Mouse (Mus musculus) MEL (cell line): ENCODE results near the gene Agap2. TPM values are rescaled to one million over a fixed set of nuclear protein-coding genes. Genes with fewer than 3 reads are reported as not detected.

Experiments used
- DNase-seq: peaks from one replicate; pipeline ENCODE4 v3.0.0; 2011; ENCODE audit warnings: low read depth, low spot score
- H3K27ac ChIP-seq: 2 replicates; pipeline ENCODE4 v1.5.1; 2012; ENCODE audit warnings: low read depth, mild to moderate bottlenecking, control low read depth, low read length, moderate library complexity; ENCODE audit not compliant: control insufficient read depth
- H3K27me3 ChIP-seq, 2 experiments: fragments of 150-350 bp in 1 of 2; sonication (generic) in 1 of 2; 2 replicates each; pipeline ENCODE4 v1.6.1; 2012; ENCODE audit warnings: low read length in 2 of 2, mild to moderate bottlenecking in 2 of 2, improper control_type of control experiment in 1 of 2, moderate library complexity in 1 of 2; ENCODE audit not compliant: insufficient read depth in 2 of 2, control insufficient read depth in 1 of 2
- H3K36me3 ChIP-seq, 2 experiments: 2 replicates each; pipeline ENCODE4 v1.6.1; 2012 to 2014; ENCODE audit warnings: low read length in 2 of 2, improper control_type of control experiment in 1 of 2, inconsistent platforms in 1 of 2, mild to moderate bottlenecking in 1 of 2; ENCODE audit not compliant: insufficient read depth in 2 of 2, control insufficient read depth in 1 of 2
- H3K4me1 ChIP-seq, 2 experiments: fragments of 150-350 bp in 1 of 2; sonication (generic) in 1 of 2; 2 replicates each; pipeline ENCODE4 v1.6.1; 2012; ENCODE audit warnings: low read length in 2 of 2, improper control_type of control experiment in 1 of 2, mild to moderate bottlenecking in 1 of 2; ENCODE audit not compliant: insufficient read depth in 2 of 2, control insufficient read depth in 1 of 2
- H3K4me3 ChIP-seq, 2 experiments: fragments of 150-350 bp in 1 of 2; sonication (generic) in 1 of 2; 2 replicates each; pipeline ENCODE4 v1.5.1; 2012; ENCODE audit warnings: low read depth in 2 of 2, low read length in 2 of 2, mild to moderate bottlenecking in 2 of 2, moderate library complexity in 2 of 2, control low read depth in 1 of 2, improper control_type of control experiment in 1 of 2; ENCODE audit not compliant: control insufficient read depth in 1 of 2, insufficient read depth in 1 of 2
- H3K79me2 ChIP-seq: 2 replicates; pipeline ENCODE4 v1.6.1; 2012; ENCODE audit warnings: mild to moderate bottlenecking, low read length, moderate library complexity; ENCODE audit not compliant: control insufficient read depth, poor library complexity, insufficient read depth
- H3K9ac ChIP-seq: 2 replicates; pipeline ENCODE4 v1.6.1; 2012; ENCODE audit warnings: low read depth, mild to moderate bottlenecking, control low read depth, low read length, moderate library complexity; ENCODE audit not compliant: control insufficient read depth, poor library complexity, severe bottlenecking
- H3K9me3 ChIP-seq: fragments of 150-350 bp; sonication (generic); replicated peaks from 2 replicates; pipeline ENCODE4 v1.6.1; 2012; ENCODE audit warnings: mild to moderate bottlenecking, low read length, improper control_type of control experiment, moderate library complexity; ENCODE audit not compliant: insufficient read depth
- CHD1 ChIP-seq: IDR thresholded peaks from 2 replicates; pipeline ENCODE4 v1.6.1; 2012; ENCODE audit warnings: low read depth, mild to moderate bottlenecking, inconsistent platforms, low read length, improper control_type of control experiment
- CHD2 ChIP-seq: IDR thresholded peaks from 2 replicates; pipeline ENCODE4 v1.6.1; 2011; ENCODE audit warnings: low read length, improper control_type of control experiment
- EP300 ChIP-seq, 2 experiments: IDR thresholded peaks; 2 replicates each; pipeline ENCODE4 v1.6.1; 2011; ENCODE audit warnings: improper control_type of control experiment in 2 of 2, low read length in 2 of 2, low read depth in 1 of 2, mild to moderate bottlenecking in 1 of 2
- ETS1 ChIP-seq: IDR thresholded peaks from 2 replicates; pipeline ENCODE4 v1.6.1; 2012; ENCODE audit warnings: low read depth, mild to moderate bottlenecking, inconsistent platforms, low read length, improper control_type of control experiment, moderate library complexity
- GABPA ChIP-seq: IDR thresholded peaks from 2 replicates; pipeline ENCODE4 v1.6.1; 2012; ENCODE audit warnings: low read depth, mild to moderate bottlenecking, inconsistent platforms, low read length, improper control_type of control experiment, moderate library complexity
- GATA1 ChIP-seq: IDR thresholded peaks from 2 replicates; pipeline ENCODE4 v1.6.1; 2011; ENCODE audit warnings: low read depth, low read length, improper control_type of control experiment
- HCFC1 ChIP-seq: IDR thresholded peaks from 2 replicates; pipeline ENCODE4 v1.6.1; 2012; ENCODE audit warnings: low read depth, mild to moderate bottlenecking, inconsistent platforms, low read length, improper control_type of control experiment, moderate library complexity
- MAFK ChIP-seq: IDR thresholded peaks from 2 replicates; pipeline ENCODE4 v1.6.1; 2011; ENCODE audit warnings: low read depth, mild to moderate bottlenecking, low read length, improper control_type of control experiment, borderline replicate concordance
- MEF2A ChIP-seq: IDR thresholded peaks from 2 replicates; pipeline ENCODE4 v1.6.1; 2014; ENCODE audit warnings: low read depth, mild to moderate bottlenecking, inconsistent platforms, low read length, improper control_type of control experiment; ENCODE audit not compliant: poor library complexity, insufficient replicate concordance, severe bottlenecking; ENCODE audit errors: extremely low read depth
- MXI1 ChIP-seq: IDR thresholded peaks from 2 replicates; pipeline ENCODE4 v1.6.1; 2011; ENCODE audit warnings: mild to moderate bottlenecking, low read depth, low read length, improper control_type of control experiment
- NELFE ChIP-seq: IDR thresholded peaks from 2 replicates; pipeline ENCODE4 v1.6.1; 2011; ENCODE audit warnings: low read depth, low read length, improper control_type of control experiment
- NRF1 ChIP-seq: IDR thresholded peaks from 2 replicates; pipeline ENCODE4 v1.6.1; 2014; ENCODE audit warnings: low read depth, mild to moderate bottlenecking, inconsistent platforms, low read length, improper control_type of control experiment, moderate library complexity; ENCODE audit not compliant: poor library complexity, insufficient read depth, severe bottlenecking
- POLR2A ChIP-seq, 2 experiments: IDR thresholded peaks; 2 replicates each; pipeline ENCODE4 v1.6.1; 2011 to 2012; ENCODE audit warnings: low read length in 2 of 2, mild to moderate bottlenecking in 2 of 2, control low read depth in 1 of 2, improper control_type of control experiment in 1 of 2, low read depth in 1 of 2, moderate library complexity in 1 of 2; ENCODE audit not compliant: control insufficient read depth in 1 of 2, insufficient read depth in 1 of 2, poor library complexity in 1 of 2
- POLR2AphosphoS2 ChIP-seq: IDR thresholded peaks from 2 replicates; pipeline ENCODE4 v1.6.1; 2011; ENCODE audit warnings: low read length, improper control_type of control experiment
- POLR2AphosphoS5 ChIP-seq: IDR thresholded peaks from 2 replicates; pipeline ENCODE4 v1.6.1; 2012; ENCODE audit warnings: low read depth, borderline replicate concordance, mild to moderate bottlenecking, inconsistent platforms, low read length, moderate library complexity, mixed read lengths
- RAD21 ChIP-seq: IDR thresholded peaks from 2 replicates; pipeline ENCODE4 v1.6.1; 2011; ENCODE audit warnings: mild to moderate bottlenecking, low read depth, low read length, improper control_type of control experiment
- SMC3 ChIP-seq: IDR thresholded peaks from 2 replicates; pipeline ENCODE4 v1.6.1; 2011; ENCODE audit warnings: low read depth, low read length, improper control_type of control experiment
- UBTF ChIP-seq: IDR thresholded peaks from 2 replicates; pipeline ENCODE4 v1.6.1; 2012; ENCODE audit warnings: low read depth, mild to moderate bottlenecking, inconsistent platforms, low read length, improper control_type of control experiment, moderate library complexity, borderline replicate concordance; ENCODE audit not compliant: insufficient read depth
- USF2 ChIP-seq, 2 experiments: IDR thresholded peaks; 2 replicates each; pipeline ENCODE4 v1.6.1; 2011 to 2012; ENCODE audit warnings: improper control_type of control experiment in 2 of 2, low read length in 2 of 2, borderline replicate concordance in 1 of 2, inconsistent platforms in 1 of 2, low read depth in 1 of 2, mild to moderate bottlenecking in 1 of 2; ENCODE audit not compliant: insufficient read depth in 1 of 2
- ZC3H11A ChIP-seq: IDR thresholded peaks from 2 replicates; pipeline ENCODE4 v1.6.1; 2012; ENCODE audit warnings: low read depth, mild to moderate bottlenecking, inconsistent platforms, low read length, improper control_type of control experiment
- ZMIZ1 ChIP-seq: IDR thresholded peaks from 2 replicates; pipeline ENCODE4 v1.6.1; 2012; ENCODE audit warnings: low read depth, mild to moderate bottlenecking, inconsistent platforms, low read length, improper control_type of control experiment, moderate library complexity
- ZNF384 ChIP-seq: IDR thresholded peaks from 2 replicates; pipeline ENCODE4 v1.6.1; 2012; ENCODE audit warnings: low read depth, mild to moderate bottlenecking, inconsistent platforms, low read length, improper control_type of control experiment
- polyA plus RNA-seq, 2 experiments: library from polyadenylated mRNA; stranded (reverse) in 1 of 2; unstranded in 1 of 2; fragments of >175 nt in 1 of 2; fragments of >200 nt in 1 of 2; gene quantifications; 2 replicates each; pipeline versions ENCODE4 v1.2.1 to v1.2.4; 2012; ENCODE audit warnings: low replicate concordance in 2 of 2, low read depth in 1 of 2; ENCODE audit not compliant: insufficient read length in 2 of 2, insufficient read depth in 1 of 2, missing spikeins in 1 of 2
- total RNA-seq: library from RNA; depleted of rRNA; stranded (reverse); fragments of 300-350 nt; gene quantifications from 2 replicates; pipeline ENCODE4 v1.2.3, GENCODE M21; 2012

Agap2 gene
- total and polyA plus RNA-seq, 3 experiments = 0.04 to 0.46 TPM; not detected in 1

GRCm38 (mm10) chr10:127047954-127048353 is 27.1 kb upstream of the Agap2 start, which contains the start of gene Cyp27b1:
TSS of gene Cyp27b1 (plus strand) at chr10:127048250.
- Histone ChIP-seq H3K36me3 (peaks cover 0 to 5% of the 10 kb centered on the region in 2 experiments; a peak in 2 of 4 replicates), H3K79me2 (no peaks in the 10 kb centered on the region), H3K27me3 (no peaks in the 10 kb centered on the region), H3K9ac (no peak within 1 kb of the TSS), H3K4me3 (no peak within 1 kb of the TSS), H3K27ac (no peak within 1 kb of the TSS), H3K4me1 (peaks cover 2 to 5% of the 10 kb centered on the region in 2 experiments)
- TF ChIP-seq MEF2A (no peak), POLR2AphosphoS2 (0 out of 2 replicates have a peak, but pooled peaks have one; percentile 32)
- TF ChIP-seq, all 39 proteins: peak for 1
- no peaks in the 10 kb centered on the region for H3K9me3 ChIP-seq
- no peak for DNase-seq

- peaks cover 0 to 5% of the 10 kb centered on the region in 2 experiments; a peak in 2 of 4 replicates for H3K36me3 ChIP-seq
- H3K79me2 ChIP-seq = no peaks in the 10 kb centered on the region
- no peak overlapping the region for H3K27ac ChIP-seq
- no peak overlapping the region for H3K4me3 ChIP-seq
- no peak for DNase-seq
- H3K27me3 ChIP-seq = no peaks in the 10 kb centered on the region
- TF ChIP-seq ZC3H11A = no peak
- TF ChIP-seq CHD2 = no peak
- no peak for TF ChIP-seq GATA1
- no peak for TF ChIP-seq HCFC1
- no peak for TF ChIP-seq UBTF
- no peak for TF ChIP-seq USF2 (IDR thresholded peaks at IDR 0.05; ENCODE audit: borderline replicate concordance in 1 of 2, insufficient read depth in 1 of 2, low read depth in 1 of 2, low read length in 2 of 2)
- TF ChIP-seq MAFK = no peak
- TF ChIP-seq NRF1 = no peak
- no peak for TF ChIP-seq POLR2AphosphoS5
- TF ChIP-seq ZMIZ1 = no peak
- no peak for TF ChIP-seq MXI1
- TF ChIP-seq ETS1 = no peak
- TF ChIP-seq RAD21 = no peak
- no peak for TF ChIP-seq SMC3
- no peak for TF ChIP-seq POLR2A (IDR thresholded peaks at IDR 0.05; ENCODE audit: control insufficient read depth in 1 of 2, insufficient read depth in 1 of 2, low read depth in 1 of 2, low read length in 2 of 2, poor library complexity in 1 of 2)
- no peak for TF ChIP-seq EP300 (IDR thresholded peaks at IDR 0.05; ENCODE audit: low read depth in 1 of 2, low read length in 2 of 2)
- TF ChIP-seq NELFE = no peak
- TF ChIP-seq GABPA = no peak
- TF ChIP-seq ZNF384 = no peak
- no peak for TF ChIP-seq CHD1
- H3K4me1 ChIP-seq = peaks cover 2 to 5% of the 10 kb centered on the region in 2 experiments
- H3K9me3 ChIP-seq = no peaks in the 10 kb centered on the region
- no peak overlapping the region for H3K9ac ChIP-seq
Observed at GRCm38 (mm10) chr10:127048608-127049394, 26.3 kb upstream of the Agap2 start.
